Mouse (Mus musculus) CH12.LX (cell line): ENCODE data around the gene Magix.

ENCODE experiments used
- CTCF ChIP-seq, 2 experiments: IDR thresholded peaks in 1 of 2; conservative IDR thresholded peaks in 1 of 2; 2 replicates each; pipeline ENCODE4 v1.5.1; 2011 to 2012; ENCODE audit warnings: low read depth in 2 of 2, low read length in 2 of 2, improper control_type of control experiment in 1 of 2, inconsistent platforms in 1 of 2, mild to moderate bottlenecking in 1 of 2, moderate library complexity in 1 of 2
- ELF1 ChIP-seq: IDR thresholded peaks from 2 replicates; pipeline ENCODE4 v1.6.1; 2014; ENCODE audit warnings: low read depth, mild to moderate bottlenecking, inconsistent platforms, low read length, improper control_type of control experiment
- SMC3 ChIP-seq: IDR thresholded peaks from 2 replicates; pipeline ENCODE4 v1.6.1; 2011; ENCODE audit warnings: low read depth, low read length, improper control_type of control experiment
- ZKSCAN1 ChIP-seq: IDR thresholded peaks from 2 replicates; pipeline ENCODE4 v1.6.1; 2012; ENCODE audit warnings: low read depth, inconsistent platforms, low read length, improper control_type of control experiment, borderline replicate concordance

DNA sequence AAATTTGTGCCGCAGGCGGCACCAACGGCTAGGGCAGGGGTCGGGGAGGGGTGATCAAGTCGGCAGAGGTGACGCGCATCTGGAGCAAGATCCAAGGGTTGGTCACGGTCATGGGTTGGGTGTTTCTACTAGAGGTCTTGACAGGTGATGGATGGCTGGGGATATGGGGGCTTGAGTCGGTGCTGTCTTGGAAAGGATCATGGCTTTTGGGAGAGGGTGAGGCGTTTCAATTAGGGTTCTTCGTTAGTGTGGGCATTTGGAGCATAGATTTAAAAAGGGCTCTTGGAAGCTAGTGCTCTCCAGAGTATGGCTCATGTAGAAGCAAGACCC is 41.2 kb upstream of the Magix start:
- TF ChIP-seq ZKSCAN1 (no peak), ELF1 (no peak), SMC3 (no peak), CTCF (conservative IDR thresholded peaks at IDR 0.05 in 1 of 2, IDR thresholded peaks at IDR 0.05 in 1 of 2; ENCODE audit: low read depth in 2 of 2, low read length in 2 of 2) (no peak)
